Mouse (Mus musculus) heart, postnatal 0 days (tissue): Measurements from ENCODE around the gene Hcfc2.

ENCODE experiments used
- CTCF ChIP-seq: IDR thresholded peaks from 2 replicates; pipeline ENCODE4 v1.5.1; 2016; ENCODE audit warnings: antibody characterized with exemption, control low read depth, low read depth
- EP300 ChIP-seq: IDR thresholded peaks from 2 replicates; pipeline ENCODE4 v1.6.1; 2016; ENCODE audit warnings: antibody characterized with exemption, low read depth

DNA sequence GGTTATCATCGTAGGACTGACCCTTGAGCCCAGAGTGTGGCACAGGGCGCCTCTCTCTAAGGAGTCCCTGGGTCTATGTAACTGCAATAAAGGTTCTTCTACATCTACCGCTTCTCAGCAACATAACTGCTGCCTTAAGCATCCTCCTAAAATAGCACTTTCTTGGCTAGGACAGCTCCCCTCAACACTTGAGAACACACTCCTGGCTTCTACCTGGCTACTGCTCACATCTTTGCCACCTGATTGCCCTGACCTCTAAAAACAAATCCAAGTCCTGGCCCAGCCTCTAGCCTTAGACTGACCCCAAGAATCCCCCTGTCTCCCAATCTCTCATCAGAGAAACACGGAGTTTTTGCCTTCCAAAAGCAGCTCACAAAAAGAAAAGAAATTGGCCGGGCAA lies 78.9 kb downstream of the Hcfc2 start:
- TF ChIP-seq CTCF (no peak), EP300 (no peak)
